Mouse (Mus musculus) subcutaneous adipose tissue, adult 2 months (tissue): ENCODE measurements around the gene Ptprz1. TPM values are rescaled to one million over a fixed set of nuclear protein-coding genes. Genes with fewer than 3 reads are reported as not detected.

Experiments used
- polyA plus RNA-seq: library from polyadenylated mRNA; depleted of rRNA; stranded (reverse); fragments of >200 nt; gene quantifications from 2 replicates; pipeline ENCODE4 v1.2.3, GENCODE M21; 2012; ENCODE audit warnings: low replicate concordance; rRNA removed

The Ptprz1 gene
- polyA plus RNA-seq, result 0.13 and 4.4 TPM in 2 replicates

DNA sequence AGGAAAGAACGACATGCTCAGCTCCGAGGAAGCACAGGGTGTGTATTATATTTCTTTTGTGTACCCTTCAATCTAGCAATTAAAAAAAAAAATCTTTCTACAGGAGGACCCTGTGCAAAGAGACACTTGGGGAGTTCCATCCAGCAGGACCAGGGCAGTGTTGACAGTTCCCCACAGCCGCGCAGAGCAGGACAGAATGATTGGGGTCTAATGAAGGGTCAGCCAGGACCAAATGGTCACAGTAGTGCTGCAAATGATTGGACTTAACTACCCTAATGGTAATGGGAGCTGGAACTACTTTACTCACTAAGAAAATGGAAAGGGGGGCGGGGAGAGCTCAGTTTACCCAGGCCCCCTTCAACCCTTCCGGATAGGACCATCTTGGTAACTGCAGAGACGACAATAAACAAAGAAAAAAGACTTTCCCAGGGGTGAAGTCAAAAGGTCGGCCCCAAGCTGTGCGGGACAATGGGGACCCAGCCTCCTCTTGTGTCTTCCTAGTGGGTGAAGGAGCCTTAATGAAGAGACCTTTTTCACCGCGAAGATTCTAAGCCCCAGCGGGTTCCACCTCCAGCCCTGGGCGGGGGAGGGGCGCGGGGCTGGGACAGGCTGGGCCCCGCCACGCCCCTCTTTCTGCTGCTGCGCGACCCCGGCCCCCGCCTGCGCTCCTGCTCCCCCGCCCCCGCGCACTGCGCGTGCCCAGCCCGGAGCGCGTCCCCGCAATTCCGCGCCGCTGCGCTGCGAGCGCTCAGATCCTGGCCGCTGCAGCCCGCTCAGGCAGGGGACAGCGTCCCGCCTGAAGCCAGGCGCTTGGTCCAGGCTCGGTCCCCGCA lies at the start of gene Ptprz1:
Gene Ptprz1 (plus strand): TSS at position 722 of the 833 bp plus-strand sequence.

